Mouse (Mus musculus) neural tube, embryonic 13.5 days (tissue): ENCODE measurements at regions not wholly inside any gene's neighbourhood (a gene's known extent, or its start where the extent isn't known, plus 50 kb on each side); places are given as distances from the start of the nearest gene placed in this dataset. TPM values are rescaled to one million over a fixed set of nuclear protein-coding genes. Genes with fewer than 3 reads are reported as not detected.

Source experiments
- ATAC-seq: fragments of 200-750 bp; cut with Nextera tagmentation; 2 replicates; pipeline ENCODE4 v1.8.0; 2017; ENCODE audit warnings: low read depth, mild to moderate bottlenecking, moderate TSS enrichment, moderate library complexity
- H3K27ac ChIP-seq: fragments of 300-500 bp; sonication (generic); replicated peaks from 2 replicates; pipeline ENCODE4 v1.5.1; 2015; ENCODE audit warnings: moderate library complexity, mild to moderate bottlenecking, inconsistent platforms
- H3K27me3 ChIP-seq: fragments of 300-500 bp; sonication (generic); 2 replicates; pipeline ENCODE4 v1.6.1; 2015; ENCODE audit warnings: mild to moderate bottlenecking, inconsistent platforms
- H3K36me3 ChIP-seq: fragments of 300-500 bp; sonication (generic); 2 replicates; pipeline ENCODE4 v1.6.1; 2015; ENCODE audit warnings: mild to moderate bottlenecking, inconsistent platforms
- H3K4me1 ChIP-seq: fragments of 300-500 bp; sonication (generic); replicated peaks from 2 replicates; pipeline ENCODE4 v1.6.1; 2015; ENCODE audit warnings: inconsistent platforms
- H3K4me2 ChIP-seq: fragments of 300-500 bp; sonication (generic); 2 replicates; pipeline ENCODE4 v1.6.1; 2015; ENCODE audit warnings: inconsistent platforms, mild to moderate bottlenecking, moderate library complexity
- H3K4me3 ChIP-seq: fragments of 300-500 bp; sonication (generic); 2 replicates; pipeline ENCODE4 v1.5.1; 2015; ENCODE audit warnings: mild to moderate bottlenecking, inconsistent platforms
- H3K9ac ChIP-seq: fragments of 300-500 bp; sonication (generic); 2 replicates; pipeline ENCODE4 v1.6.1; 2015; ENCODE audit warnings: moderate library complexity, mild to moderate bottlenecking, inconsistent platforms
- H3K9me3 ChIP-seq: fragments of 300-500 bp; sonication (generic); 2 replicates; pipeline ENCODE4 v1.6.1; 2016; ENCODE audit warnings: inconsistent platforms
- WGBS: fragments of 180-500 bp; shearing (Covaris S2); methylation state at CpG from one replicate; pipeline ENCODE4 v1.1.7; 2015; 5-methylcytosine and 5-hydroxymethylcytosine counted together
- microRNA-seq: library from miRNA; unstranded; fragments of <30 nt; microRNA quantifications from one replicate; pipeline ENCODE4, GENCODE M21; 2016

DNA sequence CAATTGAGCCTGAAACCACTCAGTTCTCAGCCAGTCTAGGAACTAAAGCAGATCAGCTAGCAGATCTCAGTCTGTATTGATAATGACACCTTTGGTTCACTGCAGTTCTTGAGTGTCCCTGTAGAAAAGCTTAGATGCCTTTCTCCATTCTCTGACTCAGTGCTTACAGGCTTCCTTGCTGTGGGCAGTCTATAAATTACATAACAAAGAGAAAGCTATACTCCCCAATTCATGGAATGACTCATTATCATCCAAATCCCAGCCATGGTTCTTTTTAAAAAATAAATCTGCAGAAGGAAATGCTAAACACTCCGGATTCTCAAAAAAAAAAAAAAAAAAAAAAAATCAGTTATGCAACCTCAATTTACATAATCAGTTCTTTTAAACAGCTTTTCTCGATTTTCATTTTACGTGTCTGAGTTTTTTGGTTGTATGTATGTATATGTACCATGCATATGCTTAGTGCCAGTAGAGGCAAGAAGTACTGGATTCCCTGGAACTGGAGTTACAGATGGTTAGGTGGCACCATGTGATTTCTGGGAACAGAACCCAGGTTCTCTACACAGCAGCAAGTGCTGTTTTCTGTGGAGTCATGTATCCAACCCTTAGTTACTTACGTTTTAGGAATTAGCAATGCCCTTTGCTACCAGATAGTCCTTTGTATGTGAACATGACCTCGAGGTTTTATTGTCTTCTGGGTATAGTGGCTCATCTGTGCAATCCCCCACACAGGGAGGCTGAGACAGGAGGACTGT is 71.5 kb upstream of the Slc39a10 start:
- Histone ChIP-seq H3K9me3 (no peaks in the 10 kb centered on the region), H3K9ac (no peak overlapping the region), H3K4me1 (0 out of 2 replicates have a peak, but pooled peaks cover 4% of the 10 kb centered on the region), H3K27me3 (no peaks in the 10 kb centered on the region), H3K4me2 (no peak overlapping the region), H3K4me3 (no peak overlapping the region), H3K27ac (no peak overlapping the region), H3K36me3 (no peaks in the 10 kb centered on the region)
- 75% methylated on average over 5 of the region's 5 CpGs for WGBS
- no peak for ATAC-seq

Small RNA genes lying in the stretch of these regions (microRNA-seq; reads per million reads assigned to microRNA genes)
- not detected for gene Mir6350
